Mouse (Mus musculus) G1E (cell line): ENCODE measurements around the gene Rasgef1b.

ENCODE experiments used
- CTCF ChIP-seq: IDR thresholded peaks from 2 replicates; pipeline ENCODE4 v1.5.1; 2012; ENCODE audit warnings: low read depth, low read length, inconsistent platforms, mixed read lengths
- GATA2 ChIP-seq: IDR thresholded peaks from 2 replicates; pipeline ENCODE4 v1.6.1; 2012; ENCODE audit warnings: low read depth, low read length, inconsistent platforms, borderline replicate concordance
- POLR2AphosphoS5 ChIP-seq: IDR thresholded peaks from 2 replicates; pipeline ENCODE4 v1.6.1; 2012; ENCODE audit warnings: low read depth, low read length, inconsistent platforms; ENCODE audit not compliant: insufficient replicate concordance

- TF ChIP-seq POLR2AphosphoS5 = no peak
- TF ChIP-seq CTCF = no peak
- no peak for TF ChIP-seq GATA2
These were observed 95.3 kb downstream of the Rasgef1b start for GRCm38 (mm10) chr5:99633548-99633947.
